Mouse (Mus musculus): ENCODE measurements around the gene Ncan.

The Ncan gene

DNA sequence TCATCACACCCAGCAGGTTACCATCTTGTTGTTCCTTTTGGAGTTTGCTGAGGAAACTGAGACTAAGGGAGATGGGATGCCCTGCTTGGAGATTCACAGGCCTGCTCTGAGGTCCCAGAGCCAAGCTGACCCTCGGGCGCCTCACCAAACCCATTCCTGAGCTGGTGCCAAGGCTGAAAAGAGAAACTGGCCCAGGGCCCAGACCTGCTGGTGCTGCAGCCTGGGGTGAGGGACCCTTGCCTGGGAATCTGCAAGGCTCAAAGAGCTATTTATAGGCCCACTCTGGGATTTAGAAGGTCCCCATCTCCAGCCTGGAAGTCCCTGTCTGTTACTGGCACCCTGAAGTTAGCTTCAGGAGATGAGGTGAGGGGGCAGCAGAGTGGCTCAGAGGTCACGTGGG lies 7.8 kb upstream of the Ncan start:
- peak; percentile 70 for DNase-seq

DNA sequence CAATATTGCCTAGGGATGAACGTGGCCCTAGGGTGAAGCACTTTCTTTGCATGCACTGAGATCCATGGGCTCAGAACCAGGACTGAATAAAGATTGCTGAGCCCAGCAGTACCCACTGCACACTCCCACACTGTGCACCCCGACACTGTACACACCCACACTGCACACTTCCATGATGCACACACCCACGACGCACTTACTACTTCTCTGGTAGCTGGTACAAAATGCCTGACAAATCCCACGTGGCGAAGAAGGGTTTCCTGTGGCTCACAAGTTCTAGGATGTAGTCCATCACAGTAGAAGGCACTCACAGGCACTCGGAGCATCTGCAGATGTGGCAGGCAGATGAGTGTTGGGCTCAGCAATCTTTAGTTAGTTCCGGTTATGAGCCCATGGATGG lies 4.3 kb upstream of the Ncan start:
- no peak for DNase-seq

DNA sequence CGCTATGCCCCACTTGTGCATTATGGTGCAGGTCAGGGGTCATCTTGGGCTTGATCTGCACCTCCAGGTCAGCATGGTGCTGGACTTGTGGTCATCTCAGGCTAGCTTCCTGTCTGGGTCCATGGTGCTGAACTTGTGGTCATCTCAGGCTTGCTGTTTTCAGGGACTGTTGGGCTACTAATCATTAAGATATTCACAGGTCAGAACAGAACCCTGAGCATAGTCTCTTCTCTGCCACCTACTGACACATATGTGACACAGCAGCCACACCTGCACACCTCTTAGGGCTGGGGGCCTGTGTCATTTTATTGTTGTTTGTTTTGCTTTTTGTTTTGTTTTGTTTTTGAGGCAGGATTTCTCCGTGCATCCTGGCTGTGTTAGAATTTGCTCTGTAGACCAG lies 2.2 kb upstream of the Ncan start:
- DNase-seq = no peak

DNA sequence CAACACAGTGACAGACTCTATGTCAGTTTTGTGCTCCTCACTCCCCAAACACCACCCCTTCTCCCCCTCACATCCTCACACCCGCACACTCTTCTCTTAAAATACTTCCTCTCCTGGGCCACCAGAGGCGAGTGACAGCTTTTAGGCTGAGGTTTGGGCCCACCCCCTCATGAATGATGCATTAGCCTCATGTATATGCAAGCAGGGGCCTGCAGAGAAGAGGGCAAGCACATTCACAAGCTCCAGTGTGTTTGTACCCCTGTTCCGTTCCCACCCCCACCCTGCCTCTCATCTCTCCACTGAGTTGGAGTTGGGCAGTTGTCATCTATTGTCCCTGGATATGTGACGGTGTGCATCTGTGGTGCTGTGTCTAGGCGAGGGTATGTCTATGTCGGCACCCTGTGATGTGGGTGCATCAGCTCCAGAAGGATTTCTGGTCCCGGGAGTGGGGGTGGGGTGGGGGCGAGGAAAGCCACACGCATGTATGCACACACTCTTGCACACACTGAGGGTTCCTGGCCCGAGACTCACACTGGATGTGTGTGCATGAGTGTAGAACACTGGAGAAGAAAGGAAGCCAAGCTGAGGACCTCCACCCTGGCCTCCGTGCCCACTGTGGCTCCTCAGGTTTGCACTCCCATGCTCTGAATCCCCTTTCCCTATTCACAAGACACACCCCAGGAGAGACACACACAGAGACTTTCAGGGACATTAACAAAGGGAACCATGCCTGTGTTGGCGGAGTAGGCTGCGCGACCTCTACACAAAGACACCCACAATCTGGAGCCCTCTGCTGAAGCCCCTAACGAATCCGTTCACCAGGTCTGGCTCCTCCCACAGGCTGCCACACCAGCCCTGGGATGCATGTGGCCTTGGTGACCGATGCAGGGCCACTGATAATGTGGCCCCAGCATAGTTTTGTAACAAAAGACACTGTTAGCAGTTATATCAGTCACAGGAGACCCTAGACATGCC lies 1.7 kb downstream of the Ncan start:
- peak; percentile 66 for DNase-seq

DNA sequence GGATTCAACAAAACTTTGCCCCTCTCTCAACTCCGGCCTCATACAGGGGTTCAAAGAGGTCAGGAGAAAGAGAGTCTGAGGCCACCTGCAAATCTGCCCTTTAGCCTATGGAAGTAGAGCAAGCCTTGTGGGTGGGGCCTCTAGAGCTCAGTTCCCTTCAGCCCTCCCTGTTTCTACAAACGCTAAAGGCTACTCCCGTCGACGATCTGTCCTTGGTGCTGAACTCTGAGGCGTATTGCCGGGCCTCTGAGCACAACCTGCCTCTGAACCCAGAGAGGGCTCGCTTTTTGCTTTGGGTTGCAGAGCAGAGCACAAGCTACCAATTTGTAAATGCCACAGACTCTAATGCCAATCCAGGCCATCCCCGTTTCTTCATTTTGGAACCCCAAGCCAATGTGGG lies 3.1 kb downstream of the Ncan start:
- no peak for DNase-seq

DNA sequence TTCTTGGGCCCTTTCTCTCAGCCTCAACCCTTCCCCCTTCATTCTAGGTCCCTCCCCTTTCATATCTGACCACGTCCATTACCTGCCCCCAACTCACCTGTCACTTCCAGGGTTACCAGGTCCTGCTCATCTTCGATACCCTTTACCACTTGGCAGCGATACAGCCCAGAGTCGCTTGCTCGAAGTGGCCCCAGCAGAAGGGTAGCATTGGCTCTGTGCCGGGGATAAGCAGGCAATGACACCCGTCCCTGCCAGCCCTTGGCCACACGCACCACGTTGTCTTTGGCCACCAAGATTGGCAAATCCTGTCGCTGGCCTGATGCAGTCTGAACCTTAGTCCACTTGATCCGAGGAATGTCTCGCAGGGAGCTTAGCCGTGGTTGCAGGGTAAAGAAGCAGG lies 5.8 kb downstream of the Ncan start:
- DNase-seq = no peak

DNA sequence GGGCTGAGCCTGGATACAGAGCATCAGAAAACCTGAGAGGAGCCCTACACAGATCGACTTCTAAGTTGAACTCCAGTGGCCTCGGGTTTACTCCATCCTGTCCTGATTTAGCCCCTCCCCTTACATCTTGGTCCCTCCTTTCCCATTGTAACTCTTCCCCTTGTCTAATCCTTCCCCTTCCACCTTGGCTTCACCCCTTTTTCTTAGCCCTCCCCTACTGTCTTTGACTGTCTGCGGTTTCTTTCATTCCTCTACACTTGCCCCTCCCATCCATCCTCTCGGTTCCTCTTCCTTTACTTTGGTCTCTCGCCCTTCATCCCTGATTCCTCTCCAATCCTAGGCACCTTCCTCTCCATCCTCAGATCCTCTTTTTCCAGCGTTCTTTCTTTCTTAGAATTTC lies 6.2 kb downstream of the Ncan start:
- DNase-seq = no peak

DNA sequence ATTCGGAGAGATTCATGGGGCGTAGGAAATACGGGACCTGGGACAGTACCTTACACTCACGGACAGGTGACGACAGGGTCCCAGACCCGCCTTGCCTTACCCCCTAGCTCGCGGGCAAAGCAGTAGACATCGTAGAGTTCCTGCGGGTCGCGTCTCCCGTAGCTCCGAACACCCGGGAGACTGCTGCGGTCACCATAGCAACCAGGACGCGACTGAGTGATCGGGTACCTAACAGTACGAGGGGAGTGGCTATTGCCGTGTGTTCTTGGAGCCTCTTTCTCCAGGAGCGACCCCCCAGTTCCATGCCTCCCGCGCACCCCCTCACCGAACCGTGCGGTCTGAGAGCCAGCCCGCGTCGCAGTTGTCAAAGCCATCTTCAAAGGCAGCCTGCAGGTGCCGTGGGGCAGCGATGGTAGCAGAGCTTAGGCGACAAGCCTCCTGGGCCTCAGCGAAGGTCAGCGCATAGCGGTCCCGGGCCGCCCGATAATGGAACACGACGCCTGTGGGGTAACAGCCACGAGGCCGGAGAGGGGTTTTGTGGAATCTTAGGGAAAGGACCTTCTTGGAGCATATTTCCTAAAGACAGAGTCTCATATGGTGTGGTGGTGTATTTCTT lies 8.2 kb downstream of the Ncan start:
- DNase-seq = peak; percentile 37

DNA sequence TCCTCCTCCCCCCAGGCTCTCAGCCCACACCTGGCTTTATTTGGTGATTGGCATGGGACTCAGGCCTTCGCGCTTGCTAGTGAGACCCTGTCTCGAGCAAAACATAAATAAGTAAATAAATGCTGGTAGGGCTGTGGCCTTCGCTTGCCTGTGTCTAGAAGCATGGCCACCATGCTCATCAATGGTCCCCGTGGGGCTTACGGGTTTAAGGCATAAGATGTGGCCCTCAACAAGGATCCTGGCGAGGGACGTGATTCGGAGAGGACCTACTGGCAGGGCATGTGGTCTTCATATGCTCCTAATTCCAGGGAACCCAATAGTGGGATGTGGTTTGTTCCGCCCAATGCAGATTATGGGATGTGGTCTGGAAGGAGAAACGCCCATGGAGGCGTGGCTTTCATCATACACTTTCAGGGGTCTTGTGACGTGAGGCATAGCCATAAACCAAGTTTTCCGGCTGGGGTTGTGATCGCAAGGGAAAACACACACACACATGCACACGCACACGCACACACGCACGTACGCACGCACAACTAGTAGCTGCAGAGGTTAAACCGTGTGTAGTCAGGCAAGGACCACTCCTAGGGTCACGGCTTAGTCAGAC lies 9.4 kb downstream of the Ncan start:
- DNase-seq = no peak

DNA sequence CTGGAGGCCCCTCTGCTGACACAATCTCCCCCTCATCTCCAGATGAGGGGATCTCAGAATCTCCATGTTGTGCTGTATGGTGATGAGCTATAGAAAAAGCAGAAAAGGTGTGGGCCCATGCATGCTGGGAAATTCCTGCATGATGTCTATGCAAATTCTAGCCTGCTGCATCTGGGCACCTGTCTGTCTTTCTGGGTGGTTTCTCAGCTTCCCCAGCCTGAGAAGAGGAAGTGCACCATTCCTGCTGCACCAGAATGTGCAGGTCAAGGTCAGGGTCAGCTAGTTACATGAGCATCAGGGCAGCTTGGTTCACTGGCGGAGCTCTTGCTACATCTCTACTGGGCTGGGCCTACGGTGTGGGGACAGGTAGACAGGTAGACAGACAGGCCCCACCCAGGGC lies 10.2 kb downstream of the Ncan start:
- DNase-seq = no peak

DNA sequence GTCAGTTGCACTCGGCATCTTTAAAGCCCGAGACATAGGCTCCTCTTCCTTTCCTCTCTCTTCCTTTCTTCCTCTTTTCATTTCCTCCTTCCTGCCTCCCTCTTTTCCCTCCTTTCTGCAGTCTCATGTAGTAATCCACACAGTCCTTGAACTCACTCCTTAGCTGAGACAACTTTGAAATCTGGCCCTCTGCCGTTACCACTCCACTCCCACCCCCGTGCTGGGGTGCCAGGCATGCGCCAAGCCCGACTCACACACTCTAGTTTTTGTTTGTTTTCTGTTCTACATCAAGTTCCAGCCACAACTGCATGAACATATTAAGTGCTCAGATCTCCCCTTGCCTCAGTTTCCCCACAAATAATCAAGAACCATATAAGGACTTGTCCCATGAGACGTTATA lies 15.8 kb downstream of the Ncan start:
- DNase-seq = no peak

DNA sequence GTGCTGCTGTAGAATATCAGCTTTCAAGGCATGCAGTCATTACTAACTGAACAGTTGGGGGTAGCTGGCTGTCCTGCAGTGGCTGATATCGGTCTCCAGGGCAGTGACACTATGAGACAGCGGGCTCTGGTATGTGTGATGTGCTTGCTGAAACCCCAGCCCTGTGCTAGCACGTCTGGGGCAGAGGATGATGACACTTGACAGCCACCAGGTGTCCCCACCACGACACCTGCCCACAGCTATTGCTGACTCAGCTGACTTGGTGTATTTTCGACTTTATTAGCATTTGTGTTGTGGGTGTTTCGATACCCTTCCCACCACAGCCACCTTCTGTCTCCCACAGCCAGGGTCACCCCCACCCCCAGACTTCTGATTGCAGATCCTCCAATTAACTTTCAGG lies 16.2 kb downstream of the Ncan start:
- no peak for DNase-seq

DNA sequence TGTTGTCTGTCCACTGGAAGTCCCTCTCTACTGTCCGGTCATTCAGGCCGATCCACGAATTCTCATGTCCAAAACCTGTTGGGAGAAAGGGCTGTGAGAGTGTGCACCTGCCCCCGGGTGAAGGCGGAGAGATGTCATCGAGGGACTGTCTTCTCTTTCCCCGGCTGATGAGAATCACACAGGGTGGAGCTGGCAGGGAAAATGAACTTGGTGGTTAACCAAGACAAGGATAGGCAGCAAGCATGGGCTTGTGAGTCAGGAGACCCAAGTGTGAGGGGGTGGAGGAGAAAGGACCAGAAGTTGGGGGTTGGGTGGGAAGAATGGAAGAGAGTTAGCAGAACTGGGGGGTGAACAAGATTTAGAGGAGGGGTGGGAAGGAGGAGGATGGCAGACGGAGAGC lies 20.4 kb downstream of the Ncan start:
- no peak for DNase-seq

DNA sequence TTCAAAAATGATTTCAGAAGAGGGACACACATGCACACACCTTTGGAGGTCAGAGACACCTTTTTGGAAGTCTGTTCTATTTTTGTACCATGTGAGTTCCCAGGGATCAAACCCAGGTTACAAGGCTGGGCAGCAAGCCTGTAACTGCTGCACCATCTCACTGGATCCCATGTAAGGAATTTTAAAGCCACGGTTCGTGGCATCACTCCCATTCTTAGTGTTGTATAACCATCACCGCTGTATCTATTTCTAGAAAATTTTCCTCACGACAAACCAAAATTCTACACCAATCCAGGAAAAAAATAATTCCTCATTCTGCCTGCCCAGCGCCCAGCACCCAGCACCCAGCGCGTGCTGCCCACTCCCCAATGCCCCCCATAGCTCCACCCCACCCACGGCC lies 21.4 kb downstream of the Ncan start:
- no peak for DNase-seq

DNA sequence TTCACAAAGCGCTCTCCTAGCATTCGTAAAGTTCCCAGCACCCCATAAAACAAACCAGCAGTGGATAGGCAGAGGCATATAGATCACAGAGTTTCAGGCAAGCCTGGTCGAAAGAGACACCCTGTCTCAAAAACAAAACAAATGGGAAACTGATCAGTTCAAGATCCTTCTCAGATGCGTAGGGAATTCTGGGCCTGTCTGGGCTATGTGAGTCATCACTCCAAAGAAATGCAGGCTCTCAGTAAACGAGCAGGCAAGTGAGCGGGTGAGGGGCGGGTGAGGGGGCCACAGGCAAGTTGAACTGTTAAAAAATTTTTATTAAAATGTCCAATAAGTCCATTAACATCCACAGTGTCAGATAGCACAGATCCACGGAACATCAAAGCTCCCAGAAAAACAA lies 27.9 kb downstream of the Ncan start:
- DNase-seq = no peak

DNA sequence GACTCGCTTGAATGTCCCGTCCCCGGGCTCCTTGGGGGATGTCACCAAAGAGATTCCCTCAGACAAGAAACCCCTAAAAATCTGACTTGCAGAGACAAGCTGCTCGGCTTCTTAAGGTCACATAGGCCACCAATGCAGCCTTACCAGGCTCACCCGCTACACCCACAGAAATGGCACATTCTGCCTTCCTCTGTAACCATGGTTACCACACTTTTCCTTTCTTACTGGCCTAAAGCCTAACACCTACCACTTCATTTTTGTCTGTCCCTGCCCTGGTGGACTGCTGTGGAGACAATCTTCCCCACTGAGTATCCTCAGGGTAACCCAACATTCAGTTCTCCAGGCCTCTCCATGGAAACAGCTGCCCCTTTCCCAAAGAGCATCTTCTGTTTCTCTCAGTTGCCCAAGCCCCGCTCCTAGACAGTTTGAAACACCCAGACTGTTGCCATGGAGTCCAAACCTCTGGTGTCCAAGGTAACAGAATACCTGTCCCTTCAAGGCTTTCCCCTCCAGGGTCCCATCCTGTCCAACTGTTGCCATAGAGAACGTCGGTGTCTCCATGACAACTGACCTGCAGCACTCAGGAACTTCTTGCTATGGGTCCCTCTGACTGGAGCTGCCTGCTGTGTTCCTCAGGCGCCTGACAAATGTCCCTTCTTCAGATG lies 31.2 kb downstream of the Ncan start:
- no peak for DNase-seq

DNA sequence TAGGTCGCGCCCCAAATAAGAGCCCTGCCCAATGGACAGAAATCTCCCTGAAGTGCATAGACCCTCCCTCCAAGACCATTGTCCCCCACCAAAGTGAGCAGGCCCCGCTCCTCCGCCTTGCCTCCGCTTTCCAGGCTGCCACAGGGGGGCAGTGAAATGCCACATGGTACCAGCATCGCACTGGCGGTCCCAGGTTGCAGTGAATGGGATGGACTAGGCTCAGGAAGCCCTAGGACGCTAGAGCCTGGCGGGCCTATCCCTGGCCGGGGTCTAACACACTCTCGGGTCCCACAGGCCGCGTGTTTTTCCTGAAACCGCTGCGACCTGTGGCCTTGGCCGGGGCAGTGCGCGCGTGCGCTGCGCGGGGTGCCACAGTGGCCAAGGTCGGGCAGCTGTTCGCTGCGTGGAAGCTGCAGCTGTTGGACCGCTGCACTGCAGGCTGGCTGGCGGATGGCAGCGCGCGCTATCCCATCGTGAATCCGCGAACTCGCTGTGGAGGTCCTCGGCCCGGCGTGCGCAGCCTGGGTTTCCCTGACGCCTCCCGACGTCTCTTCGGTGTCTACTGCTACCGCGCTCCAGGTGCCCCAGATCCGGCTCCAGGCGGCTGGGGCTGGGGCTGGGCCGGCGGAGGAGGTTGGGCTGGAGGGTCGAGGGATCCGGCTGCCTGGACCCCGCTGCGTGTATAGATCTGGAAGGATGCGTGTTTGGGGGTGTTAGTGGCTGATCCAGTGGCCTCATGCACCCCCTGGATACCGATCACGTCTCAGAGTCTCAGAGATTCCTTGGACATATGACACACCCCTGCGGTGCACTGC lies 32.6 kb downstream of the Ncan start:
- DNase-seq = peak; percentile 74

DNA sequence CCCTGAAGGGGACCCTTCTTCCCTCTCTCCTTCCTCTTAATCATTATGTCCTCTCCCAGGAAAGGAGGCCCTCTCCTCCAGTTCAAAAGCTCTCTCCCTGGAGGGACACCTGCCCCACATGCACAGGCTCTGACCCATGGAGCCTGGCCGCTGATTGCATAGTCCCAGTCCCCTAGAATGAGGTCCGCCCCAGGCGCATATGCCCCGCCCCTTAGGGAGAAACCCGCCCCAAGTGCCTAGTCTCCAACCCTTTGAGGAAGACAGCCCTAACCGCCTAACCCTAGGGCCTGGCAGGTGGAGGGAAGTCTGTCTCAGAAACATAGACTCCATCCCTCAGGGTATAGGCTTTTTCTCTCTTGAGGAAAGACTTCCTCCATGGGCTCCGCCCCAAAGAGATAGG lies 33.4 kb downstream of the Ncan start:
- DNase-seq = no peak

DNA sequence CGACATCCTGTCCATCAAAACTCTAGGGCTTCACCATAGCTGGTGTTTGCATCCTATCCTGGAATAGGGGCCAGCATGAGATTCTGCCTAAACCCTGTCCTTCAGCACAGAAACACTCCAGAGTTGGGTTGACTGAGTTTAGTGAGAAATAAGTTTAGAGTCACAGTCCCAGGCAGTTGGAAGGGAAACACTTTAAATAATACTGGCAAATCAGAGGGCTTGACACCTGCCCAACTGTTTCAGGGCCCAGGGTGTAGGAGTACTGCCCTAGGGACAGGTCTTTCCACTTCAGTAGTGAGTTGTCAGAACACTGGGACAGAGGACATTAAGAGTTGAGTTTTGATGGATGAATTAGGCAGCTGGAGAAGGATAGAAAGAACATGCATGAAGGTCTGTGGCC lies 34.5 kb downstream of the Ncan start:
- DNase-seq = no peak

DNA sequence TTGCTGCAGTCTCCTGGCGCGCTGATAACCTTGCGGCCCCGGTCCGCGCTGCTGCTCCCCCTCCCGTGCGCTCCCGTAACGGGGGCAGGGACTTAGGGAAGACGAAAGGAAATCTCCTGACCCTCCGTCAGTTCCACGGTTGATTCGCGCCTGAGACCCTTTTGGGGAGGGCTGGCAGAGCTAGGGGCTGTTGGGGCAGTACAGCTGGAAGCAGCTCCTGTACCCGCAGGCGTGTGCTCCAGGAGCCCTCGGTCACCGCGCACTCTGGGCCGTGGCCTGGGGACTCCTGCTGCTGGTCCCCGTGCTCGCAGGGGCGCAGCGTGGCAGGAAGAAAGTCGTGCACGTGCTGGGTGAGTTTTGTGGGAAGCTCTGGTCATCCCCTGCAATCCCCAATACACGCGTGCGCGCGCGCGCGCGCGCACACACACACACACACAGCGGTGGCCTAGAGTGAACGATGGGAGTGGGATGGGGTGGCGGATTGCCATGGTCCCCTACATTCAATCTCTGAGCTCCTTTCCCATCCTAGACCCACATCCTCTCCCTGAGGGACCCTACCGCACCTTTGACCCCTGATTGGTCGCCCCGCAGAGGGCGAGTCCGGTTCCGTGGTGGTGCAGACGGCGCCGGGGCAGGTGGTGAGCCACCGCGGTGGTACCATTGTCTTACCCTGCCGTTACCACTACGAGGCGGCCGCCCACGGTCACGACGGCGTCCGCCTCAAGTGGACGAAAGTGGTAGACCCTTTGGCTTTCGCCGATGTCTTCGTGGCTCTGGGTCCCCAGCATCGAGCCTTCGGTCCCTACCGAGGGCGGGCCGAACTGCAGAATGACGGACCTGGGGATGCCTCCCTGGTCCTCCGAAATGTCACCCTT lies 36.2 kb downstream of the Ncan start:
- DNase-seq = peak; percentile 55

DNA sequence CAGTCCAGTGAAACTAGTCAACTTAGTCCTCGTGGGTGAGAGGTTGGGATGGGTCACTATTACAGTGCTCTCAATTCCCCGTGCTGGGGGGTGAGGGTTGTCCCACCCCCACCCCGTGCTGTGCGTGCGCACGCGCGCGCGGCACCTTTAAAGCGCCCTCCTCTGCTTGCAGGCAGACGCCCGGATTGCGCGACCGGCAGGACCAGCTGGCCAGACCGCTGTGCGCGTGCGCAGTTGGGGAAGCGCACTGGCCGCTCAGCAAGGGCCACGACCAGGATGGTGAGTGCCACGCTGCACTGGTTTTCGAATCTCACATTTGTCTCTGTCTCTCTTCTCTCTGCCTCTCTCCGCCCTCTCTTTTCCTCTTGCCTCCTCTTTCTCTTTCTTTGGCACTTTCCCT lies 37.4 kb downstream of the Ncan start, which contains the start of gene Hapln4:
Hapln4 (plus strand) TSS at position 173 of the 400 bp plus-strand sequence.
- no peak for DNase-seq

DNA sequence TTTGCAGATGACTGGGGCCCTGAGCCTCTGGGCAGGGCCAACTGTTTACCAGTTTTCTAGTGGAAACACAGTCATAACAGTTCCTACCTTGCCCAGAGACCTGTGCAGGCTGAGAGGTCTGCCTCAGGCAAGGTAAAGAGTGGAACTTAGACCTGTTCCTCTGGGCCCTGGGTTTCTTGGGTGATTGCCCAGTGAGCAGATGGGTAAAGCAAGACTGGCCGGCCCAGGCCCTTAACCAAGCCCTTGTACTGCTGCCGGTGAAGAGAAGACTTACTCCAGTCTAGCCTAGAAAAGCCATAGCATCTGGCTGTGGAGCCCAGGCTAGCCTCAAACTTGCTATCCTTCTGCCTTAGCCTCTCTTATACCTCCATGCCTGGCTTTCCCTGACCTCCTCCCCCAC lies 38.7 kb downstream of the Ncan start:
- no peak for DNase-seq
